Mouse (Mus musculus): ENCODE measurements at regions not wholly inside any gene's neighbourhood (a gene's known extent, or its start where the extent isn't known, plus 50 kb on each side); places are given as distances from the start of the nearest gene placed in this dataset.

- no peak overlapping the region for H3K4me2 ChIP-seq (replicated peaks; ENCODE audit: low read depth, low read length)
- 37% methylated on average over 5 of the region's 5 CpGs for WGBS
- H3K27ac ChIP-seq (ENCODE audit: low read depth, low read length), result no peak overlapping the region
- ATAC-seq (ENCODE audit: low FRiP score), result no peak; the same call in 1 of the 2 replicates
- no peak for DNase-seq (ENCODE audit: low spot score)
- H3K4me1 ChIP-seq (replicated peaks; ENCODE audit: control insufficient read depth, insufficient read depth, low read length), result no peaks in the 10 kb centered on the region
- no peaks in the 10 kb centered on the region for H3K9me3 ChIP-seq (ENCODE audit: control insufficient read depth, low read length)
- no peaks in the 10 kb centered on the region for H3K36me3 ChIP-seq (ENCODE audit: control insufficient read depth, insufficient read depth, low read length)
- H3K27me3 ChIP-seq (ENCODE audit: control insufficient read depth, insufficient read depth, low read length), result no peaks in the 10 kb centered on the region
- no peak overlapping the region for H3K9ac ChIP-seq (ENCODE audit: low read depth, low read length)
- no peak overlapping the region for H3K4me3 ChIP-seq (ENCODE audit: low read depth, low read length)
These were observed 101.0 kb downstream of the Neurod6 start for GRCm38 (mm10) chr6:55580036-55580435.

- no peaks in the 10 kb centered on the region for H3K27me3 ChIP-seq (ENCODE audit: control insufficient read depth, insufficient read depth, low read length)
- H3K4me2 ChIP-seq (replicated peaks; ENCODE audit: low read depth, low read length), result no peak overlapping the region
- ATAC-seq (ENCODE audit: low FRiP score) (no peak), DNase-seq (ENCODE audit: low spot score) (no peak)
- no peaks in the 10 kb centered on the region for H3K36me3 ChIP-seq (ENCODE audit: control insufficient read depth, insufficient read depth, low read length)
- H3K4me1 ChIP-seq (replicated peaks; ENCODE audit: control insufficient read depth, insufficient read depth, low read length), result no peaks in the 10 kb centered on the region
- no peak overlapping the region for H3K9ac ChIP-seq (ENCODE audit: low read depth, low read length)
- WGBS, result 69% methylated on average over 9 of the region's 9 CpGs
- no peak overlapping the region for H3K4me3 ChIP-seq (ENCODE audit: low read depth, low read length)
- no peaks in the 10 kb centered on the region for H3K9me3 ChIP-seq (ENCODE audit: control insufficient read depth, low read length)
- no peak overlapping the region for H3K27ac ChIP-seq (ENCODE audit: low read depth, low read length)
These were observed 101.5 kb downstream of the Neurod6 start for GRCm38 (mm10) chr6:55579611-55580010.

GRCm38 (mm10) chr6:55579105-55579504, 102.0 kb downstream of the Neurod6 start:
- H3K4me1 ChIP-seq (replicated peaks; ENCODE audit: control insufficient read depth, insufficient read depth, low read length), result no peaks in the 10 kb centered on the region
- WGBS, result 65% methylated on average over 5 of the region's 5 CpGs
- DNase-seq (ENCODE audit: low spot score) (peak; percentile 17), ATAC-seq (ENCODE audit: low FRiP score) (0 out of 2 replicates have a peak, but pooled peaks have one; percentile 19)
- H3K27me3 ChIP-seq (ENCODE audit: control insufficient read depth, insufficient read depth, low read length), result no peaks in the 10 kb centered on the region
- H3K9ac ChIP-seq (ENCODE audit: low read depth, low read length), result no peak overlapping the region
- H3K4me2 ChIP-seq (replicated peaks; ENCODE audit: low read depth, low read length), result no peak overlapping the region
- H3K4me3 ChIP-seq (ENCODE audit: low read depth, low read length), result no peak overlapping the region
- no peaks in the 10 kb centered on the region for H3K9me3 ChIP-seq (ENCODE audit: control insufficient read depth, low read length)
- no peaks in the 10 kb centered on the region for H3K36me3 ChIP-seq (ENCODE audit: control insufficient read depth, insufficient read depth, low read length)
- H3K27ac ChIP-seq (ENCODE audit: low read depth, low read length), result no peak overlapping the region

- Histone ChIP-seq H3K9me3 (ENCODE audit: control insufficient read depth, low read length) (no peaks in the 10 kb centered on the region), H3K27ac (ENCODE audit: low read depth, low read length) (no peak overlapping the region), H3K27me3 (ENCODE audit: control insufficient read depth, insufficient read depth, low read length) (no peaks in the 10 kb centered on the region), H3K4me3 (ENCODE audit: low read depth, low read length) (no peak overlapping the region), H3K4me2 (replicated peaks; ENCODE audit: low read depth, low read length) (no peak overlapping the region), H3K9ac (ENCODE audit: low read depth, low read length) (no peak overlapping the region), H3K4me1 (replicated peaks; ENCODE audit: control insufficient read depth, insufficient read depth, low read length) (no peaks in the 10 kb centered on the region), H3K36me3 (ENCODE audit: control insufficient read depth, insufficient read depth, low read length) (no peaks in the 10 kb centered on the region)
- 94% methylated on average over 1 of the region's 1 CpGs for whole genome bisulfite sequencing
- DNase-seq (ENCODE audit: low spot score) (no peak), ATAC-seq (ENCODE audit: low FRiP score) (no peak)
These were observed 103.0 kb downstream of the Neurod6 start for GRCm38 (mm10) chr6:55578051-55578450.

GRCm38 (mm10) chr6:55567521-55567920, 113.5 kb downstream of the Neurod6 start:
- Histone ChIP-seq H3K36me3 (ENCODE audit: control insufficient read depth, insufficient read depth, low read length) (no peaks in the 10 kb centered on the region), H3K4me3 (ENCODE audit: low read depth, low read length) (no peak overlapping the region), H3K4me1 (replicated peaks; ENCODE audit: control insufficient read depth, insufficient read depth, low read length) (no peaks in the 10 kb centered on the region), H3K9me3 (ENCODE audit: control insufficient read depth, low read length) (no peaks in the 10 kb centered on the region), H3K27me3 (ENCODE audit: control insufficient read depth, insufficient read depth, low read length) (no peaks in the 10 kb centered on the region), H3K27ac (ENCODE audit: low read depth, low read length) (no peak overlapping the region), H3K9ac (ENCODE audit: low read depth, low read length) (no peak overlapping the region), H3K4me2 (replicated peaks; ENCODE audit: low read depth, low read length) (no peak overlapping the region)
- ATAC-seq (ENCODE audit: low FRiP score), result no peak
- no peak for DNase-seq (ENCODE audit: low spot score)
- 96% methylated on average over 2 of the region's 2 CpGs for WGBS

GRCm38 (mm10) chr6:55565260-55566209, 113.8 kb downstream of the Adcyap1r1 start:
- no peaks in the 10 kb centered on the region for H3K4me1 ChIP-seq (replicated peaks; ENCODE audit: control insufficient read depth, insufficient read depth, low read length)
- H3K27ac ChIP-seq (ENCODE audit: low read depth, low read length), result no peak overlapping the region
- no peaks in the 10 kb centered on the region for H3K9me3 ChIP-seq (ENCODE audit: control insufficient read depth, low read length)
- DNase-seq (ENCODE audit: low spot score) (no peak), ATAC-seq (ENCODE audit: low FRiP score) (no peak)
- WGBS, result 87% methylated on average over 14 of the region's 14 CpGs
- H3K36me3 ChIP-seq (ENCODE audit: control insufficient read depth, insufficient read depth, low read length), result no peaks in the 10 kb centered on the region
- no peaks in the 10 kb centered on the region for H3K27me3 ChIP-seq (ENCODE audit: control insufficient read depth, insufficient read depth, low read length)
- H3K9ac ChIP-seq (ENCODE audit: low read depth, low read length), result no peak overlapping the region
- H3K4me3 ChIP-seq (ENCODE audit: low read depth, low read length), result no peak overlapping the region
- no peak overlapping the region for H3K4me2 ChIP-seq (replicated peaks; ENCODE audit: low read depth, low read length)

- no peak overlapping the region for H3K9ac ChIP-seq (ENCODE audit: low read depth, low read length)
- 67% methylated on average over 5 of the region's 5 CpGs for WGBS
- no peaks in the 10 kb centered on the region for H3K36me3 ChIP-seq (ENCODE audit: control insufficient read depth, insufficient read depth, low read length)
- H3K4me3 ChIP-seq (ENCODE audit: low read depth, low read length), result no peak overlapping the region
- H3K27ac ChIP-seq (ENCODE audit: low read depth, low read length), result no peak overlapping the region
- no peaks in the 10 kb centered on the region for H3K27me3 ChIP-seq (ENCODE audit: control insufficient read depth, insufficient read depth, low read length)
- no peaks in the 10 kb centered on the region for H3K4me1 ChIP-seq (replicated peaks; ENCODE audit: control insufficient read depth, insufficient read depth, low read length)
- no peaks in the 10 kb centered on the region for H3K9me3 ChIP-seq (ENCODE audit: control insufficient read depth, low read length)
- DNase-seq (ENCODE audit: low spot score) (no peak), ATAC-seq (ENCODE audit: low FRiP score) (no peak)
- no peak overlapping the region for H3K4me2 ChIP-seq (replicated peaks; ENCODE audit: low read depth, low read length)
These were observed 108.8 kb downstream of the Adcyap1r1 start for GRCm38 (mm10) chr6:55560606-55561005.

GRCm38 (mm10) chr6:55559797-55560196, 108.0 kb downstream of the Adcyap1r1 start:
- DNase-seq (ENCODE audit: low spot score), result no peak

More at GRCm38 (mm10) chr6:55559797-55560196, 108.0 kb downstream of the Adcyap1r1 start:
- no peaks in the 10 kb centered on the region for H3K9me3 ChIP-seq (ENCODE audit: control insufficient read depth, low read length)
- no peaks in the 10 kb centered on the region for H3K4me1 ChIP-seq (replicated peaks; ENCODE audit: control insufficient read depth, insufficient read depth, low read length)
- WGBS, result 89% methylated on average over 11 of the region's 11 CpGs
- no peak overlapping the region for H3K4me3 ChIP-seq (ENCODE audit: low read depth, low read length)
- no peaks in the 10 kb centered on the region for H3K36me3 ChIP-seq (ENCODE audit: control insufficient read depth, insufficient read depth, low read length)
- no peak for ATAC-seq (ENCODE audit: low FRiP score)
- H3K4me2 ChIP-seq (replicated peaks; ENCODE audit: low read depth, low read length), result no peak overlapping the region
- H3K27me3 ChIP-seq (ENCODE audit: control insufficient read depth, insufficient read depth, low read length), result no peaks in the 10 kb centered on the region
- no peak overlapping the region for H3K27ac ChIP-seq (ENCODE audit: low read depth, low read length)
- no peak overlapping the region for H3K9ac ChIP-seq (ENCODE audit: low read depth, low read length)

Data from hindbrain, embryonic 11.5 days (tissue).